Mouse (Mus musculus) left cerebral cortex, adult 18-20 months (tissue): ENCODE data around the gene Grk6. TPM values are rescaled to one million over a fixed set of nuclear protein-coding genes. Genes with fewer than 3 reads are reported as not detected.

ENCODE experiments used
- microRNA-seq, 2 experiments: library from miRNA; unstranded; fragments of <30 nt; microRNA quantifications; one replicate each; pipeline ENCODE4 v1.2.0; 2021
- total RNA-seq, 2 experiments: library from RNA; stranded (reverse); gene quantifications; 2 replicates each; pipeline ENCODE4 v1.2.3; 2021

The Grk6 gene
- total RNA-seq, 2 experiments from 2014 or later = 63.2 to 64.6 TPM

Small RNAs within 50 kb of the gene (microRNA-seq; reads per million reads assigned to microRNA genes)
- gene Mir6943 (3.5 to 5.3 reads per million in 2 experiments), gene Mir6944 (56.4 to 57.5 reads per million in 2 experiments), gene Mir6945 (9.7 to 18.4 reads per million in 2 experiments)

Other genes starting within 250 kb of the Grk6 start
- gene Nsd1, start 235.3 kb upstream of the Grk6 start, total RNA-seq = 100 to 1,000 TPM; 109 to 115 TPM
- 100 to 1,000 TPM; 171 to 182 TPM for gene Prelid1, start 124.6 kb upstream of the Grk6 start, total RNA-seq
- gene Rab24, start 123.1 kb upstream of the Grk6 start, total RNA-seq = 10 to 100 TPM; 87.6 to 89.3 TPM
- 1 to 10 TPM; 1.1 to 1.8 TPM for gene Mxd3, start 115.2 kb upstream of the Grk6 start, total RNA-seq
- gene Lman2, start 82.3 kb upstream of the Grk6 start, total RNA-seq = 10 to 100 TPM; 54.4 to 59.1 TPM
- gene Rgs14, start 75.3 kb upstream of the Grk6 start, total RNA-seq = 10 to 100 TPM; 57.5 to 60.7 TPM
- not detected for gene Slc34a1, start 46.9 kb upstream of the Grk6 start, total RNA-seq
- not detected for gene Pfn3, start 29.8 kb upstream of the Grk6 start, total RNA-seq
- gene F12, start 18.3 kb upstream of the Grk6 start, total RNA-seq = under 1 TPM; 0.33 to 0.68 TPM
- gene Prr7, start 19.2 kb downstream of the Grk6 start, total RNA-seq = 10 to 100 TPM; 66.6 to 70.1 TPM
- 100 to 1,000 TPM; 263 to 271 TPM for gene Dbn1, start 43.0 kb downstream of the Grk6 start, total RNA-seq
- 100 to 1,000 TPM in 1 of 2 experiments, 10 to 100 TPM in 1; 91.7 to 101 TPM for gene Pdlim7, start 68.6 kb downstream of the Grk6 start, total RNA-seq
- gene Dok3, start 84.2 kb downstream of the Grk6 start, total RNA-seq = 10 to 100 TPM in 1 of 2 experiments, 1 to 10 TPM in 1; 9.1 to 12.2 TPM
- 10 to 100 TPM; 52.2 to 62.0 TPM for gene Ddx41, start 91.6 kb downstream of the Grk6 start, total RNA-seq
- gene Fam193b, start 126.0 kb downstream of the Grk6 start, total RNA-seq = 10 to 100 TPM; 77.0 to 81.8 TPM
- gene Tmed9, start 128.7 kb downstream of the Grk6 start, total RNA-seq = 100 to 1,000 TPM; 133 to 142 TPM
- 10 to 100 TPM; 27.2 TPM for gene B4galt7, start 154.8 kb downstream of the Grk6 start, total RNA-seq
- 10 to 100 TPM; 37.1 to 43.7 TPM for gene Caml, start 177.9 kb downstream of the Grk6 start, total RNA-seq
- gene Ddx46, start 190.0 kb downstream of the Grk6 start, total RNA-seq = 10 to 100 TPM; 40.3 to 45.4 TPM
- gene B230219D22Rik, start 248.1 kb downstream of the Grk6 start, total RNA-seq = 10 to 100 TPM; 70.9 to 73.2 TPM